ENCODE assay signal across 1 mouse cellular context in genomic region chr11:115598309-115598708, GRCm38 (mm10).
TF ChIP-seq lines count a peak whose summit lies in the region.

No protein-coding gene starts in this region.

TF ChIP-seq in MEL, 35 proteins besides CTCF, POLR2A, EP300 and RAD21:
- TF ChIP-seq POLR2AphosphoS2 (IDR thresholded peaks at IDR 0.05; ENCODE audit: low read length) = 0 out of 2 replicates have a peak, but pooled peaks have one; percentile 12
- TF ChIP-seq ELF1 (IDR thresholded peaks at IDR 0.05; ENCODE audit: low read depth, low read length) = no peak
- TF ChIP-seq MYB (IDR thresholded peaks at IDR 0.05; ENCODE audit: low read depth, low read length) = no peak
- TF ChIP-seq KAT2A (conservative IDR thresholded peaks at IDR 0.05; ENCODE audit: low read depth, low read length) = no peak
- 0 out of 2 replicates have a peak, but pooled peaks have one; percentile 6 for TF ChIP-seq TCF12 (IDR thresholded peaks at IDR 0.05; ENCODE audit: low read depth, low read length)
- no peak for TF ChIP-seq RCOR1 (IDR thresholded peaks at IDR 0.05; ENCODE audit: low read depth, low read length)
- no peak for TF ChIP-seq HCFC1 (IDR thresholded peaks at IDR 0.05; ENCODE audit: low read depth, low read length)
- no peak for TF ChIP-seq BHLHE40 (IDR thresholded peaks at IDR 0.05; ENCODE audit: borderline replicate concordance, low read depth, low read length)
- no peak for TF ChIP-seq USF2 (IDR thresholded peaks at IDR 0.05; ENCODE audit: borderline replicate concordance in 1 of 2, insufficient read depth in 1 of 2, low read depth in 1 of 2, low read length in 2 of 2)
- no peak for TF ChIP-seq TBP (IDR thresholded peaks at IDR 0.05; ENCODE audit: low read depth, low read length)
- no peak for TF ChIP-seq ZMIZ1 (IDR thresholded peaks at IDR 0.05; ENCODE audit: low read depth, low read length)
- TF ChIP-seq GABPA (IDR thresholded peaks at IDR 0.05; ENCODE audit: low read depth, low read length) = no peak
- no peak for TF ChIP-seq JUND (IDR thresholded peaks at IDR 0.05; ENCODE audit: low read depth, low read length)
- no peak for TF ChIP-seq ZC3H11A (IDR thresholded peaks at IDR 0.05; ENCODE audit: low read depth, low read length)
- TF ChIP-seq NELFE (IDR thresholded peaks at IDR 0.05; ENCODE audit: low read depth, low read length) = no peak
- no peak for TF ChIP-seq CHD2 (IDR thresholded peaks at IDR 0.05; ENCODE audit: low read length)
- TF ChIP-seq SIN3A (IDR thresholded peaks at IDR 0.05; ENCODE audit: low read length) = peak; percentile 21; the same call in 1 of the 2 replicates
- TF ChIP-seq ETS1 (IDR thresholded peaks at IDR 0.05; ENCODE audit: low read depth, low read length) = no peak
- no peak for TF ChIP-seq GATA1 (IDR thresholded peaks at IDR 0.05; ENCODE audit: low read depth, low read length)
- no peak for TF ChIP-seq MAZ (IDR thresholded peaks at IDR 0.05; ENCODE audit: low read depth, low read length)
- no peak for TF ChIP-seq POLR2AphosphoS5 (IDR thresholded peaks at IDR 0.05; ENCODE audit: borderline replicate concordance, low read depth, low read length)
- no peak for TF ChIP-seq UBTF (IDR thresholded peaks at IDR 0.05; ENCODE audit: borderline replicate concordance, insufficient read depth, low read depth, low read length)
- no peak for TF ChIP-seq TAL1 (IDR thresholded peaks at IDR 0.05; ENCODE audit: low read length)
- TF ChIP-seq ZNF384 (IDR thresholded peaks at IDR 0.05; ENCODE audit: low read depth, low read length) = peak; percentile 86
- TF ChIP-seq CHD1 (IDR thresholded peaks at IDR 0.05; ENCODE audit: low read depth, low read length) = no peak
- TF ChIP-seq MEF2A (IDR thresholded peaks at IDR 0.05; ENCODE audit: extremely low read depth, insufficient replicate concordance, low read depth, low read length, poor library complexity, severe bottlenecking) = no peak
- TF ChIP-seq MYC (IDR thresholded peaks at IDR 0.05; ENCODE audit: low read depth, low read length) = no peak
- TF ChIP-seq USF1 (IDR thresholded peaks at IDR 0.05; ENCODE audit: low read depth, low read length) = no peak
- no peak for TF ChIP-seq MAX (IDR thresholded peaks at IDR 0.05; ENCODE audit: low read length)
- TF ChIP-seq E2F4 (IDR thresholded peaks at IDR 0.05; ENCODE audit: borderline replicate concordance, low read depth, low read length) = no peak
- TF ChIP-seq ZKSCAN1 (IDR thresholded peaks at IDR 0.05; ENCODE audit: low read depth, low read length) = no peak
- TF ChIP-seq MXI1 (IDR thresholded peaks at IDR 0.05; ENCODE audit: low read depth, low read length) = peak; percentile 75; the same call in 1 of the 2 replicates
- TF ChIP-seq MAFK (IDR thresholded peaks at IDR 0.05; ENCODE audit: borderline replicate concordance, low read depth, low read length) = no peak
- no peak for TF ChIP-seq SMC3 (IDR thresholded peaks at IDR 0.05; ENCODE audit: low read depth, low read length)
- TF ChIP-seq NRF1 (IDR thresholded peaks at IDR 0.05; ENCODE audit: insufficient read depth, low read depth, low read length, poor library complexity, severe bottlenecking) = no peak
